Mouse (Mus musculus): ENCODE results near the gene Ropn1l.

Ropn1l gene

DNA sequence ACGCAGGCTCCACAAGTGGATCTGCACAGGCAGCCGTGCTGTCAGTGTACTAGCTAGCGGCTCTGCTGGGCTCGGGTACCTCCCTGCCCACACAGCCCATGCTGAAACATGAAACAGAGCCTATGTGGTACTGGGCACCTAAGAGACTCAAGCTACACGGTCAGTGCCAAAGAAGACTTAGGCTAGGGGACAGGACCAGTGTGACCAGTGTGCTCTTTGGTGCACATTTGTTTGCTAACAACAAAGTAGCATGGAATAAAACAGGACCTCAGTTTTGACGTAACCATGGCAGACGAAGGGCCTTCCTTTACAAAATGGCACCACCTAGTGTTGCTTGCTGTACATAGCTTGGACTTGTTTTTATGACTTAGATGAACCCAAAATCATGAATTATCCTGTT lies 6.4 kb downstream of the Ropn1l start:
- no peak for DNase-seq (ENCODE audit: low spot score)

DNA sequence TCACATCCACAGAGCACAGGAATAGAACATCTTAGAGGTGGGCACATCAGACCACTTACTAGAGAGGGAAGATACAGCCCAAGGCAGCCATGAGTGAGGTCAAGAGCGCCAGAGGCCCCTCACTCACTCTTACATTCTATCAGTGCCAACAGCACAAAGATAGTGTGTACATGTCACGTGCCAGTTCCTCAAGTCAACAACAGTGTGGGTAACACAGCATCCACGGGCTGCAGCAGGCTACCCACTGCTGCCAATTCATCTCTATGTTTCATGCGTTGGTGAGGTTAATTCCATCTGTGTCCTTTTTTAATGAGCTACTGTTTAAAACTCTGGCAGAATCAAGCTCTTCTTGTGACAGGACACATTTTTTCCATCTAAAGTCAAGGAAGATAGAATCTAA lies 10.8 kb downstream of the Ropn1l start:
- DNase-seq (ENCODE audit: low spot score): no peak

DNA sequence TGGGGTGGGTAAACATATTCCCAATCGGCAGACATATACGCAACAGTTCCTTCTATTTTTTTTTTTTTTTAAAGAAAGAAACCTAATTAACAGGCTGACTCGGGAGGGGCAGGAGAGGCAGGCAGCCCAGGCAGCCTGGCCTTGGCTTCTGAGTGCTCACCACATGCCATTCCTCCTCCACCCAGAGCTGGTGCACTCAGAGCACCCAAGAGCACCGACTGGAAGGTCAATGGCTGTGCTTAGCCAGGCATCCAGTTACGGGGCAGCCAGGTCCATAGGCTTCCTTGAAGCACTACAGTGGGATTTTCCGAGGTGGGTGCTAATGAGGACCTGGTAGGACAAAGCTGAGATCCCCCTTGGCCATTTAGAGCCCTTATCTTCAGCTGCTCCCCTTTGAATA lies 11.5 kb downstream of the Ropn1l start:
- no peak for DNase-seq (ENCODE audit: low spot score)

DNA sequence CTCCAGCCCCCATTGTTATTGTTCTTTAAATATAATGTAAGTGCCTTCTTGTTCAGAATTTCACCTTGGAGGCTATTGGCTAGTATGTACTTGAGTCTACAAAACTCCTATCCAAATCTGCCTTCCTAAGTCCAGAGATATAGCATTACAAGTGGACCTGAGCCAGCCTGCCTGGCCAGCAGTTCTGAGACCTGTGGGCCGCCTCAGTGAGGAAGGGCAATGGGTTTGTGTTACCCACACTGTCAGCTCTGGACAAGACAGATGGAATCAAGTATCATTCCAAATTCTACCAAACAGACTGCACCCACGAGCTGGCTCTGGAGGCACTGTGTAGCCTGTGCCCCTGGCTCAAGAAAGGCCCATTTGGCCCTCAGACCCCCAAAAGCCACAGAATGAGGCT lies 16.7 kb downstream of the Ropn1l start:
- no peak for DNase-seq (ENCODE audit: low spot score)

DNA sequence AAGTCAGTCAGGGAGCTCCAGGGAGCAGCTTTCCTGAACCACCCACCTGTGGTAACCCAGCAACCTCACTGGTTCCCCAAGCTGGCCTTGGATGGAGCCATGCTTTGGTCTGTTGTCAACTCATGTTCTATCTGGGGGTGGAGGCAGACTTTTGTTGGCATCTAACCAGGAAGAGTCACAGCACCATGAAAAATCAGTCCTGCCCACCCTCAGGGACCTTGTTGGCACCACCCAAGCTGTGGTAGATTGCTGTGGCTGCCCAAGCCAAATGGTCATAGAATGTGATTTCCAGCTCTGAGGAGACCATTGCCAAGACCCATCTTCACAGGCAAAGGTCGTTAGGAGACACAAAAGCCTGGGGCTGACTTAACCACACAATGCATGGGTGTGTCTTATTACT lies 17.5 kb downstream of the Ropn1l start:
- no peak for DNase-seq (ENCODE audit: low spot score)

DNA sequence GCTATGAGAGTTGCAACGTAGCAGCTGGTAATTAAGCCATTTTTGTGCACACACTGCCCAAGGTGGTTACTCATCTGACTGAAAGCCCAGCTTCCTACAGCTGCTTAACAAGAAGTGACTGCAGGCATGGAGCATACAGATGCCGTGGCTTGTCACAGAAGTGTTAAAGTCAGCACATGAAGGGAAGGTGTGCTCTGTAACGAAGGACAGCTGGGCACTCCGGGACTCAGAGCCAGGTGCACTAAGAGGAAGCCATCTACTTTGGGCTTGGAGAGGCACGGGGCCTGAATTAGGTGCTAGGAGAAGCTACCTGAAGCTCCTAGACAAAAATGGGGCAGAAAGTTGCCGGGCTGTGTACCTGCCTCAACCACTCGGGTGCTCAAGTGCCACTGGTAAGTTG lies 19.8 kb downstream of the Ropn1l start:
- DNase-seq (ENCODE audit: low spot score): no peak

DNA sequence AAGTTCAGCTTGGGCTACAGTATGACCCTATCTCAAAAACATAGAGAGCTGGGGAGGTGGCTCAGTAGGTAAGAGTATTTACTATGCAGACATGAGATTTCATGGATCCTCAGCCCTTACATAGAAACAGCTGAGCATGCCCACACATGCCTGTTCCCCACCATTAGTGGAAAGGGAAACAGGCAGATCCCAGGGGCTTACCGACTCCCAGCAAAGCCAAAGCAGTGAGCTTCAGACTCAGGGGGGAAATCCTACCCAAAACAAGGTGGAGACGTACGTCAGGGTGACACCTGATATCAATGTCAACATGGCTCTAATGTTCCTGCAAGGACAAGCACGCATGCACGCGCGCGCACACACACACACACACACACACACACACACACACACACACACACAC lies 21.7 kb downstream of the Ropn1l start:
- DNase-seq (ENCODE audit: low spot score): no peak

DNA sequence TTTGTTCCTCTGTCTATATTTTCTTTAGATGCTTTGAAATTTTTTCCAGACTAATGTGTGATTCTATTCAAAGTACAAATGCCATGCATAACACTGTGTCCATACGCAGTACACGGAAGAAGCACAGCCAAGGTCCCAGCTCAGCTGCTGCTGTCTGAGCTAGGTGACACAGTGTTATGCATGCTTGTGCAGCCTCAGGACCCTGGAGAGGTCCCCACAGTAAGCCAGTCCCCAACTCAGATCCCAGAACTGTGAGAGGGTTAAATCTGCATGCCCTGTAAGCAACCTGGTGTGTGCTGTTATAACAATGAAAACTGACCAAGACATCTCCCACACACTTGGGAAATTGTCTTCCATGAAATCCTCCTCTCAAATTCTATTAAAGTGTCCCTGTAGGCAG lies 23.5 kb downstream of the Ropn1l start:
- DNase-seq (ENCODE audit: low spot score): no peak

DNA sequence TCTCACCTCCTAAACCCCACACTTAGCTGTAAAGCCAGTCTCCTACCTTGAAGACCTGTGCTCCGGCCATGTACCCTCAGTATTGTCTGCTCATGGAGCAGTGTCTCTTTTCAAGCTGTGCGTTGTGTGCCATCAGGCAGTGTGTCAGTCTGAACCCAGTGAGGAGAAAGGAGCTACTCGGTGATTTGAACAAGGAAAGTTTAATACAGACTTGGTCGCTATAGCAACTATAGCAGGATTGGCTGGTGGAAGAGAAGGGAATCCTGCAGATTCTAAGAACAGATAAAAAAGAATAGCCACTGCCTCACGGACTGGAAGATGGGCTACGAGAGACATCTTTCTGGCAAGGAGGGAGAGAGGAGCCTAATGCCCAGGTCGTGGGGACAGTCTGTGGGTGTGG lies 24.1 kb downstream of the Ropn1l start:
- no peak for DNase-seq (ENCODE audit: low spot score)

DNA sequence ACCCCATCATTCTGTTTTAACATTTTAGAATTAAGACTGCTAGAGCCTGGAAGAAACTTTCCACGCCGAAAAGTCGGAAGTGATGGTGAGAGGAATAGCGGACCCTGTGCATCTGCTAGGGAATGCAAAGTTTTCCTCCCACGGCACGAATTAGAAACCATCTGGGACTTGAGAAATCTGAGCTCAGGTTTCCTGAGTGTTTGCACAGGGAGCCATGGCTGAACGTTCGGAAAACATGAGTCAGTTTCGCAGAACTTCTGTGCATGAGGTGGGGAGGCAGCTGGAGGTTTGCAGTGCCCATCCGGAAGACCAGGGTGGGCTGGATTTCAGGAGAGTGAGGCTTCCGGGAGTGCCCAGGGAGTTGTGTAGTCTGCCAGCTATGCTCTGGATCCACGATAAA lies 25.0 kb downstream of the Ropn1l start:
- no peak for DNase-seq (ENCODE audit: low spot score)

DNA sequence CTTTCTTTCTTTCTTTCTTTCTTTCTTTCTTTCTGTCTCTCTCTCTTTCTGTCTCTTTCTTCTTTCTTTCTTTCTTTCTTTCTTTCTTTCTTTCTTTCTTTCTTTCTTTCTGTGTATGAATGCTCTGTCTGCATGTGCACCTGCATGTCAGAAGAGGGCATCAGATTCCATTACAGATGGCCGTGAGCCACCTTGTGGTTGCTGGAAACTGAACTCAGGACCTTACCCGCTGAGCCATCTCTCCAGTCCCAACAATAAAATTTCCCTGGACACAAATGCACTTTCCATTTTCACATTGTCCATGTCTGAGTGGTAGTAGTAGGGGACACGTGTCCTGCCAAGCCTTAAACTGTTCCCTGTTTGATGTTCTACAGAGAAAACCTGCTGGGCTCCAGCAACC lies 26.1 kb downstream of the Ropn1l start:
- no peak for DNase-seq (ENCODE audit: low spot score)

DNA sequence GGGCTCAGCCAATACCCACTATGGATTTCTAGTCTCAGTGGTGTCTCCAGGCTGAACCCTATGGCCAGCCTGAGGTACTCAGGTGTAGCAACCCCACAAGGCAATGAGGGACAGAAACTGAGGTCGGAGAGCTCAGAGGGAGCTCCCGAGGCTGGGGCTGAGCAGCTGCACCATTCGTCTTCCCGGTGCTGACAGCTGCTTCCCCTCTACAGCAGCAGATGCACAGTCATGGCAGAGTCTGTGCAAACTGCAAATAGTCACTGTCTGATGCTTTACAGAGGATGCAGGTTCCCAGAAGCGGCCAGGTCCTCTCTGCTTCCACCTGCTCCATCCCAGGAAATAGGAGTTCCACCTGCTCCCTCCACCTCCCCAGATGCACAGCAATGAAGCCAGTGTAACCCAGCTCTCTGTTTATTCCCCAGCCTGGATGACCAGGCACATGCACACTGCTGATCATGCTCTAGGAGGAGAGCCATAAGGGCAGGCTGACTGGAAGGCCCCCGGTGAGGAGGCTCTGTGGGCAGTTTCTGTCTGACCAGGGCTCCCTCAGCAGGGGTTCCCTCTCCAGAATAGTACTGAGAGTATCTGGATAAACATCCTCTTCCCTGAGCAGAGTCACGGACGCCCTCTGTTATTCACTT lies 27.4 kb downstream of the Ropn1l start:
- no peak for DNase-seq (ENCODE audit: low spot score)

DNA sequence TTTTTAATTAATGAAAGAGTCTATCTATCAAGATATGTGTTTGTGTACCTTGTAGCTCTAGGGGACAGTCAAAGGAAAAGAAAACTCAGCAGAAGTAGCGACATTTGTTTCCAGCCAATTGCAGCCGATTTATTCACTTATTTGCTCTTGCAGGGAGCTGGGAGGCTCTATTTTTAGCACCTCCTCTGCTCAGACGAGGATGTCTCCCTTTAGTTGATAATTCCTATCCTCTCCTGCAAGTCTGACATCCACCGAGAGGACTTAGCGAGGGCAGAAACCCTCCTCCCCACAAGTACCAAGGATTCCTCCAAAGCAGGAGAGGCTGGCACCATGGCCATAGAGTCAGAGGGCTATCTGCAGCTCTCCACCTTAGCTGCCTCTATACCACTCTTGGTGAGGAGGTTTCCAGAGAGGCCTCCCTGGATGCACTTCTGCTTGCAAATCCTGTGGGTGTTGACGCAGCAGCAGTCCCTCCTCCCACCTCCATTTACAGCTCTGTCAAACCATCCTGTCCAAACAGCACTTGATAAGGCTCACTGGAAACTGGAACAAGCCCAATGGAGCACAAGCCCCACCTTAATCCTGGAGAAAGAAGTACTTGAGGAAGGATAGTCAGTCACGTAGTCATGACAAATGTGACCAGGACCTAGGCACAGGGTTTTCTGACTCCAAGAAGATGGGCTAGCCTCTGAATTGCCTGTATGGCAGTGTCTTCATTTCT lies 30.7 kb downstream of the Ropn1l start:
- DNase-seq (ENCODE audit: low spot score): no peak

DNA sequence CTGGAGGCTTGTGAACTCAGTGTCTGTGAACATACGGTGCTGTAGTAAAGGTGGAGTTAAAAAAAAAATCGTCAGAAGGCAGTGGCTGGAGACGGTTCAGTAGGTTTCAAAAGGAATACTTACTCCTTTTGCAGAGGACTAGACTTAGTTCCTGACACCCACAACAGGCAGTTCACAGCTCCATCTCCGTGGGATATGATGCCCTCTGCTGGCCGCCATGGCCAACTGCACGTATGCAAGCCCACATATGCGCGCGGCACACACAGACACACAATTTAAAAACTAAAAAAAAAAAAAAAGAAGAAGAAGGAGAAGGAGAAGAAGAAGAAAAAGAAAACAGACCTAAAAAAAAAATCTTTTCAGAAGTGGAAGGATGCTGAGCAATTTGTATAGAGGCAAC lies 34.5 kb downstream of the Ropn1l start:
- DNase-seq (ENCODE audit: low spot score): peak; percentile 37

DNA sequence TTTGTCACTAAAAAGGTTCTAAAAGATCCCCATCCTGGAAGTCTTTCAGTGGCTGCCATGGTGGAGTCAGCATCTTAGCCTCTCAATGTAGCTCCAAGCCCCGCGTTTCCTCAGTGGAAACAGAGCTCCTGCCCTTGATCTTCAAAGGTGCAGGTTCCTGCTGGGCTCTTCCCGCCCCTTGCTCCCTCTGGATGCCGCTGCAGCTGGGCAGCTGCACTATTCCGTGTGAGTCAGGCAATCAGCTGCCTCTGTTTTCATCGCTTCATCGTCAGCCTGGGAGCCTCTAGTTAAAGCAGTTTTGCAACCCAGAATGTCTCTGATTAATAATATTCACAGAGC lies 34.9 kb downstream of the Ropn1l start:
- no peak for DNase-seq (ENCODE audit: low spot score)

DNA sequence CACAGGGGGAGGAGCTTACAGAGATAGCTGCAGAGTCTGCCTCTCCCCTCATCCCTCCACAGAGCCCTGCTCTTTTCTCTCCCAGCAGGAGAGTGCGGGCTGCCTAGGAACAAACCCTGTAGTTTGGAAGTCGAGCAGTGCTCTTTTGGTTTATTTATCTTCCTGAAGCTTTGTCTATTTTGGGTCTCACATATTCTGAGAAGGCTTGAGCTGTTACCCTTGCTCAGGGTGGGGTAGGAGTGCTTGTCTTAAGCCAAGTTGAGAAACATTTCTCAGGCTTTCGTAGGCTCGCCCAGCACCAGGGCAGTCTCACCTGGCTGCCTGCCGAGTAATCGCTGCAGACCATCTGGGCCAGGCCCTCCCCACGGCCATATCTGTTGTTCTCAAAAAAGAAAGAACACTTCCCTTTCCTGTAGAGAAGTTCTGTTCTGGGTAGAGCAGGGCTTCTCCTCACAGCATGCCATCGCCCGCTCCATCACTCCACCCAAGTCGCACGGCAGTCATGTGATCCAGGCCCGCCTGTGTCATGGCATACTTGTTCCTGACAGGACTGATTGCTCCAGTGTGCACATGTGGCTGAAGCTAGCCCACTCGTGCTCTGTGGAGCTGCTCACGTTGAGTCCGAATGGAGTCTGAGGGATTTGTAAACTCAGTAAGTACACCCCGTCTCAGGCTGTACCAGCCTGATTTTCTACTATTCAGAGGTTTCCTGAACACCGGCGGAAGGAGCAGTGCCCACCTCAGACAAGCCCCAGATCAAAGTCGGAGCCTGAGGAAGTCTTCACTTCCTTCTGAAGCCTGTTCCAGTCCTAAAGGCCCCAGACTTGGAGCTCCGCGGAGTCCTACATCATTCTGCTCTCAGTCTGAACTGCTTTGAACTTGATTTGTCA lies 35.5 kb downstream of the Ropn1l start:
- peak; percentile 27 for DNase-seq (ENCODE audit: low spot score)

DNA sequence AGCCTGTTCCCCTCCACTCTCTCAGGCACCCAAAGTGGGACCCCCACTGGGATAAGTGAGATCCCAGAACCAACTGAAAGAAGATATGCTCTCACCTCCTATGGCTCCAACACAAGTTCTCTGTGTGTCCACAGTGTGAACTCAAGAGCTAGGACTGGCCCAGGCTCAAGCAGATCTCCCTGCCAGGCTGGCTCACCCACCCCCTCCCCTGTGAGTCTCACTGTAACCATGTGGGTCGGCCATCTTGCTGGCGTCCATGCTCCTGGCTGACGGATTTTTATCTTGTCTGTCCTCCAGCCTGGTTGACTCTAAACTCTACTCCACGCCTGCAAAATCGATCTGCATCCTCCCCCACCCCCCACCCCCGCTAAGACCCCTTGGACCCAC lies 36.1 kb downstream of the Ropn1l start:
- no peak for DNase-seq (ENCODE audit: low spot score)

DNA sequence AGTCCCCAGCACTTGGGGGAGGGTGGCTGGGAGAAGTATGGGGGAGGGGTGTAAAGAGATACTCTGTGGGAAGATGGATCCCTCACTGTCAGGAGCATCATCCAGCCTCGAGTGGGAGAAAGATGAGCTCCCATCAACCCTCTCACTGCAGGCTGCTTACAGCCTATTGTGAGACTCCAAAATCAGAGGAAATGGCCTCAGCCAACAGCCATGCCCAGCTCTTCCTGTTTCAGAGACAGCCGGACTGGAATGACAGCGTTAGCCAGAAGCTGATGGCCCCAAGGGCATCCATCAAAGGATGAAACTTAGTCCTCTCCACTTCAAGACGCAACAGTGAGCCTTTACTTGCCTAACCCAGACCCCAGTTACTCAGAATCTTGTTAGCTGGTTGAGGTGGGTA lies 38.4 kb downstream of the Ropn1l start:
- DNase-seq (ENCODE audit: low spot score): no peak

DNA sequence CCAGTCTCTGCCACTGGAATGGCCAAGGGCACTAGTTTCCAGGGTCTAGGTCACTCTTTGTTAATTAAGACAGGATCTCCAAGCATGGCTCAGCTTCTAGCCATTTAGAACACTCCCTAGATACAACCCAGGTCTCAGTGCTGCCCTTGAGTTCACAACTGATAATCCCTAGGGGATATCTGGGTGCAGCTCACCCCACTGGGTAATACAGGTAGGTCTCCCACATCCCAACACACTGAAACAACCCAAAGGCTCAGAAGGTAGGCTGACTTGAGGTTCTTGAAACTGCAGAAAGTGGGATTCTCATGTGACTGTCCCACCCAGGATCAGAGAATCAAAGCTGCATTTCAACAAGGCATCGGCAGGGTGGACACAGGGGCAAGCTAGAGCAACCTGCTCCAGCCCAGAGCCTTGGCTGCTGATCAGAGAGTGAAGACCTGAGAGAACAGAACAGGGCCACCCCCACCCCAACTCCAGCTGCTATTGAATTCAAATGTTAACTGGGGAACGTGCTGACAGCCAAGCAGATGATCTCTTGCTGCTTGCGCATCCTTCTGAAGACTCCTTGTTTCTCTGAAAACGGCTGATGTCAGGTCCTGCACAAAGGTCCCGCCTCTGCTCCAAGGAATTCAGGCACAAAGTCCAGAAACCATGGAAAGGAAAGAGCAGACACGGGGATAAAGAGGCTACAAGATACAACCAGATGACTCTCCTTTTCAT lies 39.2 kb downstream of the Ropn1l start:
- DNase-seq (ENCODE audit: low spot score): no peak

DNA sequence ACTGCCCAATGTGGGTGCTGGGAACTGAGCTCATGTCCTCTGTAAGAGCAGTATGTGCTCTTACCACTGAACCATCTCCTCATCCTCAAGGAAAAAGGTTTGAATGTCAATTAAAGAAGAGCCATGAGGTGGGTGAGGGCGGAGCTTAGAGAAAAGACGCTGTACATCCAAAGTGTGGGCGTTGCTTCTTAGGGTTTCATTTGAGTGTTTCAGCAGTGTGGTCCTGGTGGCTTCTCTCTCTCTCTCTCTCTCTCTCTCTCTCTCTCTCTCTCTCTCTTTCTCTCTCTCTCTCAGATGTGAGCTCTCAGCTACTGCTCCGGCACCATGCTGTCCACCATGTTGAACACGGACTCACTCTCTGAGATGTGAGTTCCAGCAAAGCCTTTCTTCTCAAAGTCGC lies 39.9 kb downstream of the Ropn1l start:
- DNase-seq (ENCODE audit: low spot score): no peak

DNA sequence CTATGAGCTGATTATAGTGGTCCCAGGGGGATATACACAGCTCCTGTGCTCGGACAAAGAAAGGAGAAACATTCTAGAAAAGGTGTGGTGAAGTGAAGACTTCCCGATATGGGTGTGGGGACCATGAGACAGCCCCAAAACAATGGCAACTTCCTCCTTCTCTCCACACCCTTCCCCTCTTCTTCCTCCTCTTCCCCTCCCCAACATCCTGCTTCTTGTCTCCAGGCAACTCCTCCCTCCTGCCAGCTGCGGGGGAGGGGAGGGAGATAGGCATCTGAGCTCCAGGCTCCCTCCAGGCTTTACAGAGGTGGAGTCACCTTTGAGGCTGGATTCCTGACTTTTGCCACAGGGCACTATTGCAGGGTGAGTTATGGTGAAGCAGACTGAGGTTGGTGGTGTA lies 40.6 kb downstream of the Ropn1l start:
- DNase-seq (ENCODE audit: low spot score): no peak

DNA sequence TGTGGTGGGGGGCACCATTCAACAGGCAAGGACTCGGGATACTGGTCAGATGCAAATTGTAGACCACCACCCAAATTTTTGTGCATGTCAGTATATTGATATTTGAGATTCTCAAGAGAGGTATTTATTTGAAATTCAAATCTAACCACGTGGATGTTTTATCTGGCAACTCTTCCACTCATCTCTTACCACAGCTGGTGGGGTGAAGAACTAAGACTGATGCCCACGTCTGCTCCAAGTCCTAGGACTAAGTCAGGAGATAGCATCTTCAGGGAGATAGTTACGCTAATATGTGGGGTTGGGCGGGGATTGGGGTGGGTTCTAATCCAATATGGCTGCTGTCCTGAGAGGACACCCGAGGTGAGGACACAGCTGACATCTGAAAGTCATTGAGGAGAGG lies 41.1 kb downstream of the Ropn1l start:
- no peak for DNase-seq (ENCODE audit: low spot score)

DNA sequence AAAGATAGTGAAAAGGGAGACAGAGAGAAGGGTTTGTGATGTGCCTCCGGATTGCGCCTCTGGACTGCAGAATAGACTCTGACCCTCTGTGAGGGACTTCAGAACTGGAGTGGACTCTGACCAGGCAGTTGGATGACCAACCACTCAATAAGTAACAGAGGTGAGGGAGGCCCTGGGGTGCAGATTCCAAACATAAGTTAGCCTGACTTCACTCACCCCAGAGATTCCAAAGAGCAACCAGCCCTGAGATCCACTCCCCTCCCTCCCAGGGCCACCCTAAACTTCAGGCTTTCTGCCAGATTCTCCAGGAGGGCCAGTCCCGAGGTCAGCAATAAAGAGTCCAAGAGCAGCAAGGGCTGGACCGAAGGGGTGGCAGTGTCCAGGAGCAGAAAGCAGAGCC lies 46.0 kb downstream of the Ropn1l start:
- no peak for DNase-seq (ENCODE audit: low spot score)

Data from c-Kit-positive CD71-positive TER-119-positive erythroid progenitor cells, embryonic 14.5 days (primary cell).